Mouse (Mus musculus): ENCODE results near the gene Prdm16. TPM values are rescaled to one million over a fixed set of nuclear protein-coding genes. Genes with fewer than 3 reads are reported as not detected.

Gene Prdm16
- polyA plus RNA-seq, 1 experiment from 2014 or later: 2.1 TPM

DNA sequence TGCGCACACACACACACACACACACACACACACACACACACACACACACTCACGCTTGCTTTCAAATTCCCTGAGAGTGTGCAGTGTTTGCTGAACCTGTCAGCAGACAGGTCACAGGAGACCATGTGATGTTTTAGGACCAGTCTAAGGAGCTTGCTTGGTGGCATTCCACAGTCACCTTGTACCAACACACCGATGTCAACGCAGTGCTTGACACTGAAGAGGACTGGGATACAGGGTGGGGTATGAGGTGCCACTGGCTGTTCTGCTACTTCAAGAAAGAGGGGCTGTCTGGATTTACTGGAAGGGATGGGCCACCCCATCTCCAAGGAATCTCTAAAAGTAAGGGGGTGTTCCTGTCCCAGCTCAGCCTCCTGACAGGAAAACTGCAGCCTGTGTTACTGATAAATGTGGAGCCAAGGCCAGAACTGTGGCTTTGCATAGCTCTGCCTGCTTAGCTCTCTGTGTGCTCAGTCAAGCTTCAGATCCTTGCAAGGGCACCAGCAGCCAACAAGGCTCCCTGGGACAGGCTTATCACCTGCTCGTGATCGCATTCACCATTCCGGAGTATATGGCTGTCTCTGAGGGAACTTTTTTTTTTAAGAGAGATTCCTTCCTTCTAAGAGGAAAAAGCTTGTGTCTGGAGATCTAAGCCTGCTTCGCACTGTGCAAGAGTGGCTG lies 157.6 kb downstream of the Prdm16 start:
- Histone ChIP-seq H3K9me3 (replicated peaks; ENCODE audit: control insufficient read depth, low read length) (no peaks in the 10 kb centered on the region), H3K36me3 (ENCODE audit: control insufficient read depth, insufficient read depth) (no peaks in the 10 kb centered on the region), H3K27ac (ENCODE audit: low read length) (no peak overlapping the region), H3K27me3 (ENCODE audit: control insufficient read depth, insufficient read depth, low read depth, low read length) (no peaks in the 10 kb centered on the region), H3K4me3 (ENCODE audit: low read depth, low read length) (no peak overlapping the region), H3K4me2 (ENCODE audit: low read depth, low read length) (no peak overlapping the region), H3K4me1 (ENCODE audit: control insufficient read depth, low read depth, low read length) (no peaks in the 10 kb centered on the region; the same call in 1 of the 2 replicates), H3K9ac (ENCODE audit: low read depth, low read length) (no peak overlapping the region)
- ATAC-seq (ENCODE audit: low read depth): no peak
- WGBS (ENCODE audit: insufficient replicate concordance): 67% methylated on average over 8 of the region's 8 CpGs

DNA sequence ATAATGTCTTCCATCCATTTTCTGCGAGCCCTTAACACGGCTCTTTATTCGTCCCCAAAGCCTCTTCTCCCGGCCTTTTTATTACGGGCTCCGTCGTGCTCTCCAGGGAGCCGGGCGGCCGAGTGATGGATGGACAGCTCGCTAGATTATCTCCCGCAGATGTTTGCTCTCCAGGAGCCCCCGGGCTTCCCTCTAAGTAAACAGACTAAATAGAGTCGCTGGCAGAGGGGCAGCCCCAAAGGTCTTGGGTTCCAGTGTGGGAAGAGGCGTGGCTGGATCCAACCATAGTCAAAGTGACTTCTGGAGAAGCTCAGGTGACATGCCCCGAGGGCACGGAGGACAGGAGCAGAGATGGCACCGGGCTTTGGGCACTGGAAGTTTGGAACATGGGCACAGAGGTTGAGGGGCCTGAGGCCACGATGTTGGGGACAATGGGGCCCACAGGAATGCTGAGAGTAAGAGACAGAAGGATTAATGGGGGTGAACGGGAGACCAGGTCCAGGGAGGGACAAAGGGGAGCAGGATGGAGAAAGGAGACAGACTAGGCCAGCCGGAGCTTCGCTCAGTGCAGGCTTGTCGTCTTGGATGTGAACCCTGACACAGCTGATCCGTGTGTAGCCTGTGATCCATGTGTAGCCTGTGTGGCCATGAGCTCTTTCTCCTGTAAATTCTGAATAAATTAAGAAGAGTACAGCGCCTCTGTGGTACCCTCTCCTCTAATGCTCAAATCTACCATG lies 162.9 kb downstream of the Prdm16 start:
- no peaks in the 10 kb centered on the region for H3K4me1 ChIP-seq (ENCODE audit: control insufficient read depth, low read depth, low read length)
- H3K27ac ChIP-seq (ENCODE audit: low read length): no peak overlapping the region
- peaks cover 3% of the 10 kb centered on the region; the same call in 1 of the 2 replicates for H3K27me3 ChIP-seq (ENCODE audit: control insufficient read depth, insufficient read depth, low read depth, low read length)
- WGBS (ENCODE audit: insufficient replicate concordance): 30% methylated on average over 25 of the region's 25 CpGs
- H3K9ac ChIP-seq (ENCODE audit: low read depth, low read length): no peak overlapping the region
- no peak overlapping the region for H3K4me2 ChIP-seq (ENCODE audit: low read depth, low read length)
- H3K36me3 ChIP-seq (ENCODE audit: control insufficient read depth, insufficient read depth): no peaks in the 10 kb centered on the region
- ATAC-seq (ENCODE audit: low read depth): no peak
- no peaks in the 10 kb centered on the region for H3K9me3 ChIP-seq (replicated peaks; ENCODE audit: control insufficient read depth, low read length)
- no peak overlapping the region for H3K4me3 ChIP-seq (ENCODE audit: low read depth, low read length)

DNA sequence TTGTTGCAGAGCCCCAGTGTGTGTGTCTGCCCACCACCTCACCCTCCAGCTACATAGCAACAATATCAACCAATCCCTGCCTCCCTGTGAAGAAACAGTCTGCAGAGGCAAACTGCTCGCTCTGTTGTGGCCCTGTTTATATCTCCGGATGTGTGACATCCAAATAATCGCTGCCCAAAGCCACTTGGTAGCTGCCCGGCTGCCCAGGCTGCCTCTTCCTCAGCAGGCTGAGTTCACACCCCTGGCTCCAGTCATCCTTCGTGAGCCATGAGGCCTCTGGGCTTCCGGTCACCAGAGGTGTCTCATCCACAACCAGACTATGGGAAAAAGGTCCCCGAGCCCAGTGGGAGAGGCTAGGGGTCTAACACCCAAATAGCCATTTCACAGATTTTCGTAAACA lies 164.1 kb downstream of the Prdm16 start:
- Histone ChIP-seq H3K4me2 (ENCODE audit: low read depth, low read length) (no peak overlapping the region), H3K36me3 (ENCODE audit: control insufficient read depth, insufficient read depth) (no peaks in the 10 kb centered on the region), H3K27me3 (ENCODE audit: control insufficient read depth, insufficient read depth, low read depth, low read length) (peaks cover 3% of the 10 kb centered on the region; the same call in 1 of the 2 replicates), H3K4me1 (ENCODE audit: control insufficient read depth, low read depth, low read length) (no peaks in the 10 kb centered on the region), H3K4me3 (ENCODE audit: low read depth, low read length) (no peak overlapping the region), H3K27ac (ENCODE audit: low read length) (no peak overlapping the region), H3K9ac (ENCODE audit: low read depth, low read length) (no peak overlapping the region), H3K9me3 (replicated peaks; ENCODE audit: control insufficient read depth, low read length) (no peaks in the 10 kb centered on the region)
- ATAC-seq (ENCODE audit: low read depth): no peak
- 30% methylated on average over 8 of the region's 8 CpGs for WGBS (ENCODE audit: insufficient replicate concordance)

DNA sequence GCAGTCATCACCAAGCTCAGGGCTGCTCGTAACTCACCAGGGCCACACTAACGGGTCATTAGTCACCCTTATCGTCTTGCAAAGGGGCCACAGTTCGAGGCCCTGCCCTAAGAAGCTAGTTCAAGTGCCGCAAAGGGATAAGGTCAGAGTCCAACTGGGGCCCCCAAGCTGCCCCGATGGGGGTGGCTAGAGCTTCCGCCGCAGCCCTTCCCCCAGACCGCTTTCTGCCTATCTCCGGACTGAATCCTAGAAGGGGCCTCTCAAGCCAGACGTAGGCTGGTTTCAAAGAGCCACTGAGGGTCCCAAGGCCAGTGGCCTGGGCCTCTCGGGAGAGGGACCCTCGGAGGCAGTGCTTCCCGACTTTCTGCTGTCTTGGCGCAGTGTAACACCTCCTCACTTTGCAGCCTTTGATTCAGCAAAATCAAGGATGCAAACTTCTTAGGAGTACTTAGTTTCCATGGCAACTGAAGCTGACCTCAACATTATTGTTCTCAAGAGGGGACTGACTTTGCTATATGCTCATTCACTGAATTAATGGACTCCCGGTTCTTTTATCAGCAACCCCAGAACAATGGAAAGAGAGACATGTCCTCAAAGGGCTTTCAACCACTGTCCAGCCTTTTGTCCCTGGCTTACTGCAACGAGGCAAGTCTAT lies 165.1 kb downstream of the Prdm16 start:
- Histone ChIP-seq H3K4me3 (ENCODE audit: low read depth, low read length) (no peak overlapping the region), H3K27me3 (ENCODE audit: control insufficient read depth, insufficient read depth, low read depth, low read length) (peaks cover 3% of the 10 kb centered on the region; the same call in 1 of the 2 replicates), H3K9me3 (replicated peaks; ENCODE audit: control insufficient read depth, low read length) (no peaks in the 10 kb centered on the region), H3K4me2 (ENCODE audit: low read depth, low read length) (no peak overlapping the region), H3K27ac (ENCODE audit: low read length) (no peak overlapping the region), H3K9ac (ENCODE audit: low read depth, low read length) (no peak overlapping the region), H3K4me1 (ENCODE audit: control insufficient read depth, low read depth, low read length) (no peaks in the 10 kb centered on the region), H3K36me3 (ENCODE audit: control insufficient read depth, insufficient read depth) (no peaks in the 10 kb centered on the region)
- no peak for ATAC-seq (ENCODE audit: low read depth)
- WGBS (ENCODE audit: insufficient replicate concordance): 22% methylated on average over 17 of the region's 17 CpGs

DNA sequence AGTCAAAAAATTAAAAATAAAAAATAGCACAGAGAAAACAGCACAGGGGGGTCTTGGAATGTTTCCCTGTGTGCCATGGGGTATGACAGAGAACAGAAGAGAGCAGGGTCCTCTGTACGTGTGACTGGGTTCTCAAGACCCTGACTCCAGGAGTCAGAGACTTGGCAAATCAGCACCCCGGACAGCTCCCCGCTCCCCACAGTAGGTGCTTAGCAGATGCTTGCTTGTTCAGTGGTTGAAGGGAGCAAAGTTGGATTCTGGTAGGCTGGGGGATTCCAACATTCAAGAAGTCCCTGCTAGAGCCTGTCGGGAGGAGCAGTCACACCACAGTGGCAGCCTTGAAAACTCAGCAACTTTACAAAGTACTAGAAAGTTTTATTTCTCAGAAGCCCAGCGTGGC lies 170.4 kb downstream of the Prdm16 start:
- no peak for ATAC-seq (ENCODE audit: low read depth)
- H3K4me1 ChIP-seq (ENCODE audit: control insufficient read depth, low read depth, low read length): no peaks in the 10 kb centered on the region
- WGBS (ENCODE audit: insufficient replicate concordance): 35% methylated on average over 5 of the region's 5 CpGs
- H3K27me3 ChIP-seq (ENCODE audit: control insufficient read depth, insufficient read depth, low read depth, low read length): no peaks in the 10 kb centered on the region
- H3K9me3 ChIP-seq (replicated peaks; ENCODE audit: control insufficient read depth, low read length): no peaks in the 10 kb centered on the region
- no peaks in the 10 kb centered on the region for H3K36me3 ChIP-seq (ENCODE audit: control insufficient read depth, insufficient read depth)
- H3K4me3 ChIP-seq (ENCODE audit: low read depth, low read length): no peak overlapping the region
- H3K4me2 ChIP-seq (ENCODE audit: low read depth, low read length): no peak overlapping the region
- H3K27ac ChIP-seq (ENCODE audit: low read length): no peak overlapping the region
- no peak overlapping the region for H3K9ac ChIP-seq (ENCODE audit: low read depth, low read length)

DNA sequence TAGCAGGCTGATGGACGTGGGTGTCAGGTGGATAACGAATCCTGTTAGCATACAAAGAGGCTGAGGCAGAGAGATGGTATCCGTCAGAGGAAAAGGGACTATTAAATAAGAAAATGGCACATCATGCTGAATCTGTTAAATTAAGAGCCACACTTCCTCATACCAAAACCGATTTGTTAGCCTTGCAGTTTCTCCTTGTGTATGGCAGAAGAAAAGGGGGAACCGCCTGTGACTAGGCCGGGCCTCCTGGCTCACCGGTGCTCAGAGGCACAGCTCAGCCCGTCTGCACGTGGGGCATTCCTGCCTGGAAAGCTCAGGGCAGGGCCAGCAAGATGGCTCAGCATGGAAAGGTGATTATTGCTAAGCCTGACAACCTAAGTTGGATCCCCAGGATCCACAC lies 171.6 kb downstream of the Prdm16 start:
- H3K4me3 ChIP-seq (ENCODE audit: low read depth, low read length): no peak overlapping the region
- no peak overlapping the region for H3K4me2 ChIP-seq (ENCODE audit: low read depth, low read length)
- WGBS (ENCODE audit: insufficient replicate concordance): 49% methylated on average over 9 of the region's 9 CpGs
- no peak for ATAC-seq (ENCODE audit: low read depth)
- H3K9me3 ChIP-seq (replicated peaks; ENCODE audit: control insufficient read depth, low read length): no peaks in the 10 kb centered on the region
- no peaks in the 10 kb centered on the region for H3K27me3 ChIP-seq (ENCODE audit: control insufficient read depth, insufficient read depth, low read depth, low read length)
- H3K27ac ChIP-seq (ENCODE audit: low read length): no peak overlapping the region
- H3K4me1 ChIP-seq (ENCODE audit: control insufficient read depth, low read depth, low read length): no peaks in the 10 kb centered on the region
- no peaks in the 10 kb centered on the region for H3K36me3 ChIP-seq (ENCODE audit: control insufficient read depth, insufficient read depth)
- H3K9ac ChIP-seq (ENCODE audit: low read depth, low read length): no peak overlapping the region

DNA sequence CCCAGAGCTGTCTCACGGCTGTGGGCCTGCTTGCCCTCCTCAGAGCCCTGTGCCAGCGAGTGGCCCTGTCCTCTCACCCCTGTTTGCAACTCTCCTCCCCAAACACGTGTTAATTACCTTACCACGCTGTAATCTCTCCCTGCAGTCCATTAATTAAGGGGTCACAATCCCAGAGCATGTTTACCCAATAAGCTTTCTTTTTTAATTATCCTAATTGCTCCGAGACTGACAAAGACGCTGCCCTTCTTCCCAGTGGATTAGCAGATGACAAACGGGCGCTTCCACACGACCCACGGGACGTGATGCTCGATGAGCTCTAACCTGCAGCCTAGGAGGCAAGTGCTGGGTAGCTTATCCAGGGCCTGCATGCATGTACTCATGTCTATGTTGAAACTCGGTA lies 176.7 kb downstream of the Prdm16 start:
- Histone ChIP-seq H3K9me3 (replicated peaks; ENCODE audit: control insufficient read depth, low read length) (no peaks in the 10 kb centered on the region), H3K4me2 (ENCODE audit: low read depth, low read length) (no peak overlapping the region), H3K36me3 (ENCODE audit: control insufficient read depth, insufficient read depth) (no peaks in the 10 kb centered on the region), H3K4me1 (ENCODE audit: control insufficient read depth, low read depth, low read length) (no peaks in the 10 kb centered on the region), H3K9ac (ENCODE audit: low read depth, low read length) (no peak overlapping the region), H3K27me3 (ENCODE audit: control insufficient read depth, insufficient read depth, low read depth, low read length) (no peaks in the 10 kb centered on the region), H3K4me3 (ENCODE audit: low read depth, low read length) (no peak overlapping the region), H3K27ac (ENCODE audit: low read length) (no peak overlapping the region)
- no peak for ATAC-seq (ENCODE audit: low read depth)
- 58% methylated on average over 13 of the region's 13 CpGs for WGBS (ENCODE audit: insufficient replicate concordance)

DNA sequence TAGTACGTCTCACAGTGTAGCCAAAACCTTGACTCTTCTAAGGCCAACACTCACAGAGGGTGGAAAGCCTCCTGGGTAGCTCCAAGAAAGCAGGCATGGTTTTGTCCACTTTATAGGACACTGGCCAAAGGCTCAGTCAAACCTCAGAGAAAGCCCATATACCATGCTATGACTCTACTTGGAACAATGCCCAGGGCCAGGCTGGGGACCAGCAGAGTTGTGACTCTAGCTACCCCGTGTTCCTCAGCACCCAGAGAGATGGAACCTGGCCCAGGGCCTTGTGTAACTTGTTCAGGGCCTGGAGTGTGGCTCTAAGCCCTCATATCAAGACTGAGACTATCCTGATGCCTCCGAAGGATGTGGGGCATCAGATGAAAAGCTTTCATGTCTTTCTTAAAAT lies 178.9 kb downstream of the Prdm16 start:
- WGBS (ENCODE audit: insufficient replicate concordance): 58% methylated on average over 3 of the region's 3 CpGs

DNA sequence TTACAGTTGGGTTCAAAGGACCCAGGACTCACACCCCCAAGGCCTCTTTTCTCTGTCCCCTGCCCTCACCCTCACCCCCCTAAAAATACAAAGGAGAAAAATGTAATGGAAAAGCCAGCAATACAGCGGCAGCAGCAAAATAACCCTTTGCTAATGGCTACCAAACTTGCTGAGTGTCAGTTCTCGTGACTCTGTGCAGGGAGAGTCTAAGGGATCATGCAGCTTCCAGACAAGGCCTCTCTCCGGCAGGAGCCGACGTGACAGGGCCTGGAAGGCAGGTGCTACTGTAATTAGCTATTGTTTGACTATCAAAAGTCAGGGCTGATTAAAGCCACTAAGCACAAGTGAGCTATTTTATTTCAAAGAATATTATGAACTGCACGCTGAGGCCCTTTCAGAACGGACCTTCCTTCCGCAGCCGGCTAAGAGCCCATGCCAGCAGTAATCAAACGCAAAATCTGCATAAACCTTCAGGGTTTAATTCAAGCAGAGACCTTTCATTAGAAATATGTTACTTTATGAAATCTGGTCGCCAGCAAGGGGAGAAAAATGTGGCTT lies 180.3 kb downstream of the Prdm16 start:
- Histone ChIP-seq H3K27ac (ENCODE audit: low read length) (no peak overlapping the region), H3K4me3 (ENCODE audit: low read depth, low read length) (no peak overlapping the region), H3K4me2 (ENCODE audit: low read depth, low read length) (no peak overlapping the region), H3K36me3 (ENCODE audit: control insufficient read depth, insufficient read depth) (no peaks in the 10 kb centered on the region), H3K9me3 (replicated peaks; ENCODE audit: control insufficient read depth, low read length) (no peaks in the 10 kb centered on the region), H3K9ac (ENCODE audit: low read depth, low read length) (no peak overlapping the region), H3K27me3 (ENCODE audit: control insufficient read depth, insufficient read depth, low read depth, low read length) (no peaks in the 10 kb centered on the region), H3K4me1 (ENCODE audit: control insufficient read depth, low read depth, low read length) (no peaks in the 10 kb centered on the region)
- no peak for ATAC-seq (ENCODE audit: low read depth)
- WGBS (ENCODE audit: insufficient replicate concordance): 66% methylated on average over 11 of the region's 11 CpGs

More for the DNA sequence above, 178.9 kb downstream of the Prdm16 start:
- H3K27me3 ChIP-seq (ENCODE audit: control insufficient read depth, insufficient read depth, low read depth, low read length): no peaks in the 10 kb centered on the region
- H3K9me3 ChIP-seq (replicated peaks; ENCODE audit: control insufficient read depth, low read length): no peaks in the 10 kb centered on the region
- H3K27ac ChIP-seq (ENCODE audit: low read length): no peak overlapping the region
- no peak overlapping the region for H3K4me2 ChIP-seq (ENCODE audit: low read depth, low read length)
- H3K4me1 ChIP-seq (ENCODE audit: control insufficient read depth, low read depth, low read length): no peaks in the 10 kb centered on the region
- no peak for ATAC-seq (ENCODE audit: low read depth)
- no peak overlapping the region for H3K4me3 ChIP-seq (ENCODE audit: low read depth, low read length)
- H3K36me3 ChIP-seq (ENCODE audit: control insufficient read depth, insufficient read depth): no peaks in the 10 kb centered on the region
- no peak overlapping the region for H3K9ac ChIP-seq (ENCODE audit: low read depth, low read length)

Measured in liver, embryonic 16.5 days (tissue).